Mouse (Mus musculus): ENCODE measurements at regions not wholly inside any gene's neighbourhood (a gene's known extent, or its start where the extent isn't known, plus 50 kb on each side); places are given as distances from the start of the nearest gene placed in this dataset.

GRCm38 (mm10) chr14:48770832-48771231 lies 97.2 kb upstream of the Otx2 start:
- no peak for TF ChIP-seq CTCF (conservative IDR thresholded peaks at IDR 0.05; ENCODE audit: low read length)
- TF ChIP-seq NANOG (IDR thresholded peaks at IDR 0.05; ENCODE audit: borderline replicate concordance, low read length), result no peak
